Mouse (Mus musculus) stomach, postnatal 0 days (tissue): ENCODE data around the gene Wsb2.

Source experiments
- CTCF ChIP-seq: IDR thresholded peaks from 2 replicates; pipeline ENCODE4 v1.5.1; 2016; ENCODE audit warnings: antibody characterized with exemption, low read depth, mild to moderate bottlenecking, moderate library complexity
- EP300 ChIP-seq: optimal IDR thresholded peaks from 2 replicates; pipeline ENCODE3; 2016; ENCODE audit warnings: antibody characterized with exemption

GRCm38 (mm10) chr5:117397371-117397770 lies 40.3 kb downstream of the Wsb2 start:
- TF ChIP-seq CTCF = no peak
- no peak for TF ChIP-seq EP300
